Mouse (Mus musculus) bone marrow, adult 2 months (tissue): ENCODE data around the gene Mrpl23. TPM values are rescaled to one million over a fixed set of nuclear protein-coding genes. Genes with fewer than 3 reads are reported as not detected.

ENCODE experiments used
- H3K27ac ChIP-seq: fragments of 200-500 bp; 2 replicates; pipeline ENCODE4 v1.5.1; 2012; ENCODE audit warnings: low read depth, mild to moderate bottlenecking, control low read depth, inconsistent platforms, low read length; ENCODE audit not compliant: control insufficient read depth, poor library complexity, insufficient read depth
- H3K4me1 ChIP-seq: fragments of 200-500 bp; 2 replicates; pipeline ENCODE4 v1.6.1; 2011; ENCODE audit warnings: low read length; ENCODE audit not compliant: control insufficient read depth, insufficient read depth
- H3K4me3 ChIP-seq: fragments of 200-500 bp; replicated peaks from 2 replicates; pipeline ENCODE3; 2011; ENCODE audit warnings: mild to moderate bottlenecking, low read depth, low read length, control low read depth; ENCODE audit not compliant: control insufficient read depth
- CTCF ChIP-seq: fragments of 200-500 bp; IDR thresholded peaks from 2 replicates; pipeline ENCODE4 v1.5.1; 2011; ENCODE audit warnings: low read length, control low read depth; ENCODE audit not compliant: control insufficient read depth, insufficient read depth
- POLR2A ChIP-seq: fragments of 200-500 bp; IDR thresholded peaks from 2 replicates; pipeline ENCODE4 v1.6.1; 2011; ENCODE audit warnings: low read depth, mild to moderate bottlenecking, control low read depth, low read length, borderline replicate concordance; ENCODE audit not compliant: control insufficient read depth
- WGBS: fragments of 180-500 bp; shearing (Covaris S2); methylation state at CpG from one replicate; pipeline ENCODE4 v1.1.7; 2018; 5-methylcytosine and 5-hydroxymethylcytosine counted together
- polyA plus RNA-seq: library from polyadenylated mRNA; stranded (reverse); fragments of >200 nt; gene quantifications from 2 replicates; pipeline ENCODE4 v1.2.4, GENCODE M21; 2011; ENCODE audit warnings: low replicate concordance; ENCODE audit not compliant: missing spikeins, insufficient read depth, insufficient read length

The Mrpl23 gene
- polyA plus RNA-seq, 1 experiment, result 0.40 TPM

GRCm38 (mm10) chr7:142558511-142559146, 26.1 kb downstream of the Mrpl23 start:
- no peak overlapping the region for H3K4me3 ChIP-seq
- 83% methylated on average over 9 of the region's 9 CpGs for WGBS
- no peak overlapping the region for H3K27ac ChIP-seq
- H3K4me1 ChIP-seq, result no peaks in the 10 kb centered on the region
- no peak for TF ChIP-seq CTCF
- no peak for TF ChIP-seq POLR2A

- Histone ChIP-seq H3K27ac (no peak overlapping the region), H3K4me1 (no peaks in the 10 kb centered on the region), H3K4me3 (no peak overlapping the region)
- 88% methylated on average over 5 of the region's 5 CpGs for WGBS
- no peak for TF ChIP-seq POLR2A
- no peak for TF ChIP-seq CTCF
Observed at GRCm38 (mm10) chr7:142559651-142560175, 27.2 kb downstream of the Mrpl23 start.

DNA sequence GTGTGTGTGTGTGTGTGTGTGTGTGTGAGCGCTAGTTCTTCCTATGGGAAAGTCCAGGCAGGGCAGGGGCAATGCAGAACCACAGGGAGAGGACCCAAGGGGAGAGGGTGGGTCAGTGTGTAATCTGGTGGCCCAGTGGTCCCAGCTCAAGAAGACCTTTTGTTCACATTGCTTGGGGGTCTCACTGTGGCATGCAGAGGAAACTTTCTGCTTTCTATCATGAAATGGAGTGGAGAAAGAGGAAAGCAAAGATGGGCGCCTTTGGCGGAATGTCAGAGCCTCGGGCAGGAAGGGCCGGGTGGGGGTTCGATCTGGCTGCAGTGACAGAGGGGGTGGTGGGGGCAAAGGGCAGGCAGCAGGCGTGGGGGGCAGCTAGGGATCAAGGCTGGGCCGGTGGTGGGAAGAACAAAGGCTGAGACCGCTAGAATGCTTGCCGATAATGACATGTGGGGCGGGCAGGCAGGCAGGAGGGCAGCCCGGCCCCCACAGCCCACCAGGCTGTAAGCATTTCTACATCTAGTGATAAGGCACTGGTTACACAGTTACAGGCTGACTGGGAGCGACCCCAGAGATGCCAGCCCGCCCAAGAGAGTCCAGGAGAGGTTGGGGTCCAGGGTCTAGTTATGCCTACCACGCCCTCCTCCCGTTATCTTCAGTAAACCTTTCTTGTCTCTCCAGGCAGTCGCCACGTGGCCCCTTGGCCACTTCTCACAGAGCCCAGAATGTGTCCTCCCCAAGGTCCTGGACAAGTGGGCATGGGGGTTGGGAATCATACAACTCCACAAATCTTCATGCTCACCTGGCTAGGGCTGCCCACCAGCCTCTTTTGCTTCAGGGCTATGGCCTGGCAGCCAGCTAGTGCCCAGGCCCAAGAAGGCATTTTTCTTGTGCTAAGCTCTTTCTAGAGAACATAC, 28.7 kb downstream of the Mrpl23 start:
- H3K27ac ChIP-seq, result no peak overlapping the region
- TF ChIP-seq CTCF (no peak), POLR2A (no peak)
- WGBS, result 77% methylated on average over 18 of the region's 18 CpGs
- H3K4me1 ChIP-seq, result no peaks in the 10 kb centered on the region
- no peak overlapping the region for H3K4me3 ChIP-seq

- Histone ChIP-seq H3K27ac (no peak overlapping the region), H3K4me3 (no peak overlapping the region), H3K4me1 (no peaks in the 10 kb centered on the region)
- TF ChIP-seq POLR2A (no peak), CTCF (no peak)
- WGBS, result 74% methylated on average over 4 of the region's 4 CpGs
Observed at GRCm38 (mm10) chr7:142561856-142562404, 29.4 kb downstream of the Mrpl23 start.

DNA sequence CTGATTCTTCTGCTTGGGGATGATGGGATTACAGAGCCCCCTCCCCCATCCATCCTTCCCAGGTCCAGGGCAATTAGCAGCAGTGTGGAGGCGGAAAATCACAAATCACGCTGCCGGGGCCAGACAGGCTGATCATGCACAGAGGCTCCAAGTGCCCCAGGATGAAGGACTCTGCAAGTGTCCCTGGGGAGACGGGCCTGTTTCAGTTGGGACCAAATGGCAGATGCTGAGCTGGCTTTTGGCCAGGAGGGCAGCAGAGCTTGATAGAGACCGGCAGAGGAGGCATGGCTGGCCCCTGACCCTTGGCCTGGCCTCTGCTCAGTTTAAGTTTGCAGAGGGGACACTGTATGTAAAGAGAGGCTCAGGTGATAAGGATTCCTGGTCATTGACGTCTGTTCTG, 30.7 kb downstream of the Mrpl23 start:
- no peak overlapping the region for H3K27ac ChIP-seq
- H3K4me3 ChIP-seq, result no peak overlapping the region
- TF ChIP-seq CTCF (no peak), POLR2A (no peak)
- no peaks in the 10 kb centered on the region for H3K4me1 ChIP-seq
- WGBS, result 79% methylated on average over 6 of the region's 6 CpGs

DNA sequence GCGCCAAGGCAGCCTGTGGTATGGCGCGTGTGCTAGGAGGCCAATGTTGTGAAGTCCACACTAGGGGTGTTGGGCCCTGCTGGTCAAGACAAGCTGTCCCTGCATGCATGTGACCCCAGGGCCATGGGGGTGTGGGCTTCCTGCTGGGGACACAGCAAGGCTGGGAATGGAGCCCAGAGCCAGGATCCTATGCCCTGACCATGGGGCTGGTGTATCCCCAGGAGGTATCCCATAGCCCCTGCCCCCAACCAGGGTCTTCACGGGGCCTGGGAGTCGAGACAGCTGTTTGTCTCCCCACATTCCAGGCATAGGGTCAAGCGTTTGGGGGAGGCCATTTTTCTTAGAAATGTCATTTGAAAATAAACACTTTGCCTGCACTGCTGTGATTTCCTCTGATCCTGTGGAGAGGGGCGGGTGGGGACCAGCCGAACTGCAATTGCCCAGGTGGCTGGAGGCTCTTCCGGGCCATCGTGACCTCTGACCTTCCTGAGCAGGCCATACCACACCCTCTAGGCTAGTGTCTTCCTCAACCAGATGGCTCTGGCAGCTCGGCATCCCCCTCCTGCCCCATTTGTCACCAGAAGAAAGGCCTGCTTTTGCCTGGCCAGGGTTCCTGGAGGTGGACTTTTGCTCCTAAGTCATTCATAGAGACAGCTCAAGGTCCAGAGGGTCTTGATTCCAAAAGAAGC, 32.6 kb downstream of the Mrpl23 start:
- TF ChIP-seq CTCF, result no peak
- TF ChIP-seq POLR2A, result no peak
- no peaks in the 10 kb centered on the region for H3K4me1 ChIP-seq

DNA sequence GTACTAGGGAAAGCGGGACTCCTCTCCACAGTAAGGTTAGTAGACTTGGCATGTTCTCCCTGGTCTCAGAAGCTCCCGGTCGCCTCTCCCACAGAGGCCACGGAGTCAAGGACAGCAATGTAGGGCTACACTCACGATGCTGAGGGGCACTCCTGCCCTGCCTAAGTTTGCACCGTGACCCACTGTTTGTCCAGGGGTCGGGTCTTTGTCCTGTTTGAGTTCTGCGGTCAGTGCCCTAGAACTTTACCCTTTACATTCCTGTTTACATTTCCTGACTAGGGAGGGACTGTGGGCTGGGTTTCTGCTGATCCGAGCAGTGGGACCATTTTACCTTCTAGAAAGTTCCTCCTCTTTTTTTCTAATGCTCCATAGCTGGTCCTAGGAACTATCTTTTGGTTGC, 34.0 kb downstream of the Mrpl23 start:
- TF ChIP-seq POLR2A (no peak), CTCF (no peak)
- H3K27ac ChIP-seq, result no peak overlapping the region

More for the DNA sequence above, 32.6 kb downstream of the Mrpl23 start:
- WGBS, result 85% methylated on average over 11 of the region's 11 CpGs
- Histone ChIP-seq H3K4me3 (no peak overlapping the region), H3K27ac (no peak overlapping the region)

More for the DNA sequence above, 34.0 kb downstream of the Mrpl23 start:
- 80% methylated on average over 9 of the region's 9 CpGs for WGBS
- no peak overlapping the region for H3K4me3 ChIP-seq
- no peaks in the 10 kb centered on the region for H3K4me1 ChIP-seq
